Mouse (Mus musculus): ENCODE measurements around the gene Car11. TPM values are rescaled to one million over a fixed set of nuclear protein-coding genes. Genes with fewer than 3 reads are reported as not detected.

Car11 gene
- polyA plus RNA-seq, 1 experiment, result 3.6 TPM

GRCm38 (mm10) chr7:45725713-45726112 lies 26.1 kb downstream of the Car11 start, which contains the start of gene Spaca4:
Gene Spaca4 (minus strand): TSS chr7:45725813.
- Histone ChIP-seq H3K27me3 (ENCODE audit: control insufficient read depth, insufficient read depth, insufficient read length) (no peaks in the 10 kb centered on the region), H3K4me2 (ENCODE audit: low read depth) (no peak within 1 kb of the TSS), H3K36me3 (ENCODE audit: control insufficient read depth, insufficient read depth) (no peaks in the 10 kb centered on the region), H3K79me2 (ENCODE audit: control insufficient read depth, insufficient read depth) (no peaks in the 10 kb centered on the region), H3K4me3 (no peak within 1 kb of the TSS), H3ac (ENCODE audit: control insufficient read depth, insufficient read length) (no peak within 1 kb of the TSS)
- TF ChIP-seq E2F4 (IDR thresholded peaks at IDR 0.05; ENCODE audit: insufficient read depth), result no peak

DNA sequence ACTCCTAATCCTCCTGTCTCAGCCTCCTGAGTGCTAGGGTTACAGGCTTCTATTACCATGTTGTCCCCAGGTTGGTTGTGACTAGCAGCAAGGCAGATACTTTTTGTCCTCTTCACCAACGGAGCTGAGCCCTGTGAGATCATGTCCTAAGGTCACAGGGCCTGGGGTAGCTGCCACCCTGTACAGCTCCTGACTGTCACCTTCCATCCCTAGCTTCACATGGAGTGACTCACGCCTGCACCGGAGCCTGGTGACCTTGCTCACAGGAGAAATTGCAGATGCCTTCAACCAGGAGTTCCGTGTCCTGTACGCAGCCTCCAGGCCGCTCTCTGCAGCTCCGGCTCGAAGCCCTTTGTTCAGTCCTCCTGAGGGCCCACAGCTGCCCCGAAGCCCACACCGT lies 26.8 kb downstream of the Car11 start:
- H3K4me3 ChIP-seq, result no peak overlapping the region
- H3K27me3 ChIP-seq (ENCODE audit: control insufficient read depth, insufficient read depth, insufficient read length), result no peaks in the 10 kb centered on the region
- H3ac ChIP-seq (ENCODE audit: control insufficient read depth, insufficient read length), result no peak overlapping the region
- TF ChIP-seq REST (IDR thresholded peaks at IDR 0.05; ENCODE audit: insufficient read depth, insufficient read length) (no peak), USF1 (IDR thresholded peaks at IDR 0.05; ENCODE audit: low read depth) (no peak), POLR2A (IDR thresholded peaks at IDR 0.05; ENCODE audit: insufficient read length, low read depth) (no peak)
- no peak overlapping the region for H3K4me2 ChIP-seq (ENCODE audit: low read depth)
- H3K79me2 ChIP-seq (ENCODE audit: control insufficient read depth, insufficient read depth), result no peaks in the 10 kb centered on the region
- no peaks in the 10 kb centered on the region for H3K36me3 ChIP-seq (ENCODE audit: control insufficient read depth, insufficient read depth)

DNA sequence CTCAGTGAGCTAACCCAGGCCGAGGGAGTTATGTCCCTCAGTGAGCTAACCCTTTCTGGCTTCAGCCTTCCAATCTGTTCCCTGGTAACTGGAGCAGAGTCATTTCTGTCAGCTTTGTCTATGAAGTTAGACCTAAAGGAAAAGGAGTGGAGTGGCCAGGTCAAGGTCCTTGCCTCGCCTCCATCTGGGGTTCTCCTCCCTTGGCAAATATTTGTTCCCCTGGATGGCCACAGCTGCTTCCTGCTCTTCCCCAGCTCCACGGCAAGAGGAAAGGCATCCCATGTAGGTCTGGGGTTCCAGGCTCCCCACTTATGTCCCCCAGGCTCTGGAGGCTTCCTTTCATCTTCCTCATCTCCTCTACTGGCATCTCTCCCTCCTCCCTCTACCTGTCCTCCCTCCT lies 28.0 kb downstream of the Car11 start:
- Histone ChIP-seq H3K4me2 (ENCODE audit: low read depth) (no peak overlapping the region), H3K36me3 (ENCODE audit: control insufficient read depth, insufficient read depth) (no peaks in the 10 kb centered on the region), H3ac (ENCODE audit: control insufficient read depth, insufficient read length) (no peak overlapping the region), H3K79me2 (ENCODE audit: control insufficient read depth, insufficient read depth) (no peaks in the 10 kb centered on the region), H3K27me3 (ENCODE audit: control insufficient read depth, insufficient read depth, insufficient read length) (no peaks in the 10 kb centered on the region), H3K4me3 (no peak overlapping the region)
- TF ChIP-seq POLR2AphosphoS2 (IDR thresholded peaks at IDR 0.05; ENCODE audit: insufficient read length, low read depth) (no peak), CEBPB (IDR thresholded peaks at IDR 0.05; ENCODE audit: insufficient read depth, poor library complexity, severe bottlenecking) (no peak), USF1 (IDR thresholded peaks at IDR 0.05; ENCODE audit: low read depth) (no peak), MYOD1 (IDR thresholded peaks at IDR 0.05; ENCODE audit: control insufficient read depth in 1 of 3, insufficient read length in 2 of 3, low read depth in 2 of 3) (no peak), MYOG (IDR thresholded peaks at IDR 0.05; ENCODE audit: control insufficient read depth in 1 of 3, insufficient read depth in 1 of 3, insufficient read length in 2 of 3, low read depth in 2 of 3) (no peak), E2F4 (IDR thresholded peaks at IDR 0.05; ENCODE audit: insufficient read depth) (no peak), REST (IDR thresholded peaks at IDR 0.05; ENCODE audit: insufficient read depth, insufficient read length) (no peak), SRF (IDR thresholded peaks at IDR 0.05; ENCODE audit: control insufficient read depth, insufficient read length, low read depth) (no peak), TCF12 (IDR thresholded peaks at IDR 0.05; ENCODE audit: insufficient read depth, poor library complexity, severe bottlenecking) (no peak), TCF3 (IDR thresholded peaks at IDR 0.05; ENCODE audit: insufficient read length, low read depth) (no peak), MAX (IDR thresholded peaks at IDR 0.05; ENCODE audit: low read depth) (no peak), POLR2A (IDR thresholded peaks at IDR 0.05; ENCODE audit: insufficient read length, low read depth) (no peak)

GRCm38 (mm10) chr7:45730727-45731431 lies 31.2 kb downstream of the Car11 start:
- no peak overlapping the region for H3K4me3 ChIP-seq
- no peak for TF ChIP-seq USF1 (IDR thresholded peaks at IDR 0.05; ENCODE audit: low read depth)
- TF ChIP-seq E2F4 (IDR thresholded peaks at IDR 0.05; ENCODE audit: insufficient read depth), result no peak
- no peak for TF ChIP-seq TCF3 (IDR thresholded peaks at IDR 0.05; ENCODE audit: insufficient read length, low read depth)
- peak; percentile 7 for TF ChIP-seq POLR2AphosphoS2 (IDR thresholded peaks at IDR 0.05; ENCODE audit: insufficient read length, low read depth)
- no peak for TF ChIP-seq MYOD1 (IDR thresholded peaks at IDR 0.05; ENCODE audit: control insufficient read depth in 1 of 3, insufficient read length in 2 of 3, low read depth in 2 of 3)
- TF ChIP-seq TCF12 (IDR thresholded peaks at IDR 0.05; ENCODE audit: insufficient read depth, poor library complexity, severe bottlenecking), result no peak
- TF ChIP-seq MAX (IDR thresholded peaks at IDR 0.05; ENCODE audit: low read depth), result no peak

DNA sequence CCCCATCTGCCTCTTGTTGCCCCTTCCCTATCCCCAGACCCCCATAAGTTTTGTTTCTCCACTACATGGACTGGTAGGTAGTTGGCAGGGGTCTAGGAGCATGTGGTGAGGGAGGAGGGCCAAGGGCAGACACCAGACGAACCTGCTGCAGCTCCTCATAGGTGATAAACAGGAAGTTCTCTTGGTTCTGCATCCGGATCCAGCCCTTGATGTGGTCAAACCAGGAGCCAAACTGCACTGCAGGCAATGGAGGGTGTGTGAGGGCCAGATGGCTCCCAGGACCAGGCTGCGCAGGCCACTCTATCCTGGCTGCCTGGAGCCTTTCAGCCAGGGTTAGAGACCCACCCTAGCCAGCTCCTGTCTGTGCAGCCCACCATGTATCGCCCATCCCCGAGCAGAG lies 33.8 kb downstream of the Car11 start:
- no peak overlapping the region for H3K4me3 ChIP-seq
- no peaks in the 10 kb centered on the region for H3K79me2 ChIP-seq (ENCODE audit: control insufficient read depth, insufficient read depth)
- H3K27me3 ChIP-seq (ENCODE audit: control insufficient read depth, insufficient read depth, insufficient read length), result no peaks in the 10 kb centered on the region
- no peaks in the 10 kb centered on the region for H3K36me3 ChIP-seq (ENCODE audit: control insufficient read depth, insufficient read depth)
- H3K4me2 ChIP-seq (ENCODE audit: low read depth), result no peak overlapping the region
- no peak for TF ChIP-seq E2F4 (IDR thresholded peaks at IDR 0.05; ENCODE audit: insufficient read depth)
- no peak for TF ChIP-seq CEBPB (IDR thresholded peaks at IDR 0.05; ENCODE audit: insufficient read depth, poor library complexity, severe bottlenecking)
- TF ChIP-seq MYOG (IDR thresholded peaks at IDR 0.05; ENCODE audit: control insufficient read depth in 1 of 3, insufficient read depth in 1 of 3, insufficient read length in 2 of 3, low read depth in 2 of 3), result no peak
- TF ChIP-seq SRF (IDR thresholded peaks at IDR 0.05; ENCODE audit: control insufficient read depth, insufficient read length, low read depth), result no peak
- no peak for TF ChIP-seq MYOD1 (IDR thresholded peaks at IDR 0.05; ENCODE audit: control insufficient read depth in 1 of 3, insufficient read length in 2 of 3, low read depth in 2 of 3)
- TF ChIP-seq USF1 (IDR thresholded peaks at IDR 0.05; ENCODE audit: low read depth), result no peak
- TF ChIP-seq POLR2A (IDR thresholded peaks at IDR 0.05; ENCODE audit: insufficient read length, low read depth), result no peak
- no peak for TF ChIP-seq TCF3 (IDR thresholded peaks at IDR 0.05; ENCODE audit: insufficient read length, low read depth)
- no peak for TF ChIP-seq REST (IDR thresholded peaks at IDR 0.05; ENCODE audit: insufficient read depth, insufficient read length)
- no peak for TF ChIP-seq POLR2AphosphoS2 (IDR thresholded peaks at IDR 0.05; ENCODE audit: insufficient read length, low read depth)
- TF ChIP-seq TCF12 (IDR thresholded peaks at IDR 0.05; ENCODE audit: insufficient read depth, poor library complexity, severe bottlenecking), result no peak
- TF ChIP-seq MAX (IDR thresholded peaks at IDR 0.05; ENCODE audit: low read depth), result no peak
- no peak overlapping the region for H3ac ChIP-seq (ENCODE audit: control insufficient read depth, insufficient read length)

More at GRCm38 (mm10) chr7:45730727-45731431, 31.2 kb downstream of the Car11 start:
- Histone ChIP-seq H3K79me2 (ENCODE audit: control insufficient read depth, insufficient read depth) (no peaks in the 10 kb centered on the region), H3K36me3 (ENCODE audit: control insufficient read depth, insufficient read depth) (no peaks in the 10 kb centered on the region), H3ac (ENCODE audit: control insufficient read depth, insufficient read length) (no peak overlapping the region), H3K4me2 (ENCODE audit: low read depth) (no peak overlapping the region), H3K27me3 (ENCODE audit: control insufficient read depth, insufficient read depth, insufficient read length) (no peaks in the 10 kb centered on the region)
